Mouse (Mus musculus): ENCODE results near the gene Uggt2. TPM values are rescaled to one million over a fixed set of nuclear protein-coding genes. Genes with fewer than 3 reads are reported as not detected.
"Not testable (repeated sequence)": the region's sequence is repeated elsewhere in the genome, so short reads cannot be mapped to it uniquely, and the experiment has no call there.

Gene Uggt2
- polyA plus RNA-seq, 1 experiment: 0.57 TPM

- no peak for TF ChIP-seq POLR2A (IDR thresholded peaks at IDR 0.05; ENCODE audit: low read depth, low read length)
- peak; percentile 47; the same call in 1 of the 2 replicates for TF ChIP-seq CTCF (IDR thresholded peaks at IDR 0.05; ENCODE audit: extremely low read depth, insufficient read depth, insufficient read length, insufficient replicate concordance)
- peak in 1 of 2 experiments; percentile 48 for DNase-seq (ENCODE audit: low read depth in 1 of 2, low spot score in 2 of 2)
These were observed 95.9 kb downstream of the Uggt2 start for GRCm38 (mm10) chr14:119003320-119003719.

GRCm38 (mm10) chr14:118995226-118995925, 103.9 kb downstream of the Uggt2 start:
- H3K27me3 ChIP-seq (ENCODE audit: control insufficient read depth, insufficient read depth, low read length): no peaks in the 10 kb centered on the region
- no peak overlapping the region for H3K4me3 ChIP-seq (ENCODE audit: extremely low read depth, insufficient read depth, insufficient read length)
- TF ChIP-seq CTCF (IDR thresholded peaks at IDR 0.05; ENCODE audit: extremely low read depth, insufficient read depth, insufficient read length, insufficient replicate concordance): no peak
- TF ChIP-seq POLR2A (IDR thresholded peaks at IDR 0.05; ENCODE audit: low read depth, low read length): no peak
- no peak overlapping the region for H3K27ac ChIP-seq (ENCODE audit: insufficient read depth, low read length)
- 0 out of 2 replicates have a peak, but pooled peaks cover 2% of the 10 kb centered on the region for H3K36me3 ChIP-seq (ENCODE audit: control insufficient read depth, insufficient read depth, low read length)
- WGBS: 87% methylated on average over 9 of the region's 9 CpGs
- DNase-seq (ENCODE audit: low read depth in 1 of 2, low spot score in 2 of 2): no peak
- H3K4me1 ChIP-seq (ENCODE audit: control insufficient read depth, insufficient read depth, insufficient read length): no peaks in the 10 kb centered on the region

More at GRCm38 (mm10) chr14:119003320-119003719, 95.9 kb downstream of the Uggt2 start:
- H3K4me1 ChIP-seq (ENCODE audit: control insufficient read depth, insufficient read depth, insufficient read length): peaks cover 2% of the 10 kb centered on the region; the same call in 1 of the 2 replicates
- H3K36me3 ChIP-seq (ENCODE audit: control insufficient read depth, insufficient read depth, low read length): no peaks in the 10 kb centered on the region
- no peaks in the 10 kb centered on the region for H3K27me3 ChIP-seq (ENCODE audit: control insufficient read depth, insufficient read depth, low read length)
- H3K4me3 ChIP-seq (ENCODE audit: extremely low read depth, insufficient read depth, insufficient read length): no peak overlapping the region
- H3K27ac ChIP-seq (ENCODE audit: insufficient read depth, low read length): no peak overlapping the region

GRCm38 (mm10) chr14:118987523-118988496, 111.4 kb downstream of the Uggt2 start:
- Histone ChIP-seq H3K27me3 (ENCODE audit: control insufficient read depth, insufficient read depth, low read length) (no peaks in the 10 kb centered on the region), H3K36me3 (ENCODE audit: control insufficient read depth, insufficient read depth, low read length) (no peaks in the 10 kb centered on the region), H3K4me3 (ENCODE audit: extremely low read depth, insufficient read depth, insufficient read length) (no peak overlapping the region), H3K27ac (ENCODE audit: insufficient read depth, low read length) (no peak overlapping the region), H3K4me1 (ENCODE audit: control insufficient read depth, insufficient read depth, insufficient read length) (no peaks in the 10 kb centered on the region)
- no peak for TF ChIP-seq POLR2A (IDR thresholded peaks at IDR 0.05; ENCODE audit: low read depth, low read length)
- no peak for TF ChIP-seq CTCF (IDR thresholded peaks at IDR 0.05; ENCODE audit: extremely low read depth, insufficient read depth, insufficient read length, insufficient replicate concordance)
- DNase-seq (ENCODE audit: low read depth in 1 of 2, low spot score in 2 of 2): no peak
- WGBS: 71% methylated on average over 13 of the region's 13 CpGs

- Histone ChIP-seq H3K27ac (ENCODE audit: insufficient read depth, low read length) (no peak overlapping the region), H3K27me3 (ENCODE audit: control insufficient read depth, insufficient read depth, low read length) (no peaks in the 10 kb centered on the region), H3K36me3 (ENCODE audit: control insufficient read depth, insufficient read depth, low read length) (no peaks in the 10 kb centered on the region), H3K4me1 (ENCODE audit: control insufficient read depth, insufficient read depth, insufficient read length) (no peaks in the 10 kb centered on the region; the same call in 1 of the 2 replicates), H3K4me3 (ENCODE audit: extremely low read depth, insufficient read depth, insufficient read length) (no peak overlapping the region)
- peak in 1 of 2 experiments; percentile 55 for DNase-seq (ENCODE audit: low read depth in 1 of 2, low spot score in 2 of 2)
- TF ChIP-seq POLR2A (IDR thresholded peaks at IDR 0.05; ENCODE audit: low read depth, low read length) (no peak), CTCF (IDR thresholded peaks at IDR 0.05; ENCODE audit: extremely low read depth, insufficient read depth, insufficient read length, insufficient replicate concordance) (peak; percentile 71; the same call in 1 of the 2 replicates)
- 44% methylated on average over 16 of the region's 16 CpGs for WGBS
These were observed 112.3 kb downstream of the Uggt2 start for GRCm38 (mm10) chr14:118986653-118987522.

GRCm38 (mm10) chr14:118984161-118984560, 115.1 kb downstream of the Uggt2 start:
- TF ChIP-seq POLR2A (IDR thresholded peaks at IDR 0.05; ENCODE audit: low read depth, low read length): no peak
- no peaks in the 10 kb centered on the region for H3K27me3 ChIP-seq (ENCODE audit: control insufficient read depth, insufficient read depth, low read length)
- no peaks in the 10 kb centered on the region; the same call in 1 of the 2 replicates for H3K4me1 ChIP-seq (ENCODE audit: control insufficient read depth, insufficient read depth, insufficient read length)
- peaks cover 3% of the 10 kb centered on the region; the same call in 1 of the 2 replicates for H3K36me3 ChIP-seq (ENCODE audit: control insufficient read depth, insufficient read depth, low read length)
- no peak overlapping the region for H3K27ac ChIP-seq (ENCODE audit: insufficient read depth, low read length)
- WGBS: 91% methylated on average over 4 of the region's 4 CpGs
- no peak for DNase-seq (ENCODE audit: low read depth in 1 of 2, low spot score in 2 of 2)
- H3K4me3 ChIP-seq (ENCODE audit: extremely low read depth, insufficient read depth, insufficient read length): no peak overlapping the region

GRCm38 (mm10) chr14:118983396-118983795, 115.8 kb downstream of the Uggt2 start:
- peak overlapping the region; percentile 34; the same call in 1 of the 2 replicates for H3K27ac ChIP-seq (ENCODE audit: insufficient read depth, low read length)
- H3K36me3 ChIP-seq (ENCODE audit: control insufficient read depth, insufficient read depth, low read length): peaks cover 6% of the 10 kb centered on the region
- no peak for DNase-seq (ENCODE audit: low read depth in 1 of 2, low spot score in 2 of 2)
- no peak for TF ChIP-seq CTCF (IDR thresholded peaks at IDR 0.05; ENCODE audit: extremely low read depth, insufficient read depth, insufficient read length, insufficient replicate concordance)
- H3K4me1 ChIP-seq (ENCODE audit: control insufficient read depth, insufficient read depth, insufficient read length): no peaks in the 10 kb centered on the region; the same call in 1 of the 2 replicates
- H3K27me3 ChIP-seq (ENCODE audit: control insufficient read depth, insufficient read depth, low read length): no peaks in the 10 kb centered on the region
- no peak overlapping the region for H3K4me3 ChIP-seq (ENCODE audit: extremely low read depth, insufficient read depth, insufficient read length)

- peak overlapping the region; percentile 34 for H3K27ac ChIP-seq (ENCODE audit: insufficient read depth, low read length)
- peak in 1 of 2 experiments; percentile 53 for DNase-seq (ENCODE audit: low read depth in 1 of 2, low spot score in 2 of 2)
These were observed 116.7 kb downstream of the Uggt2 start for GRCm38 (mm10) chr14:118982429-118983045.

GRCm38 (mm10) chr14:118981711-118982428, 117.4 kb downstream of the Uggt2 start:
- H3K27ac ChIP-seq (ENCODE audit: insufficient read depth, low read length): peak overlapping the region; percentile 50; the same call in 1 of the 2 replicates
- H3K4me1 ChIP-seq (ENCODE audit: control insufficient read depth, insufficient read depth, insufficient read length); DNase-seq (ENCODE audit: low read depth in 1 of 2, low spot score in 2 of 2); H3K27me3 ChIP-seq (ENCODE audit: control insufficient read depth, insufficient read depth, low read length); H3K4me3 ChIP-seq (ENCODE audit: extremely low read depth, insufficient read depth, insufficient read length): not testable (repeated sequence)
- peaks cover 16% of the 10 kb centered on the region for H3K36me3 ChIP-seq (ENCODE audit: control insufficient read depth, insufficient read depth, low read length)
- WGBS: 27% methylated on average over 6 of the region's 6 CpGs

More at GRCm38 (mm10) chr14:118982429-118983045, 116.7 kb downstream of the Uggt2 start:
- peaks cover 13% of the 10 kb centered on the region for H3K36me3 ChIP-seq (ENCODE audit: control insufficient read depth, insufficient read depth, low read length)
- not testable (repeated sequence) for H3K4me3 ChIP-seq (ENCODE audit: extremely low read depth, insufficient read depth, insufficient read length); H3K4me1 ChIP-seq (ENCODE audit: control insufficient read depth, insufficient read depth, insufficient read length); H3K27me3 ChIP-seq (ENCODE audit: control insufficient read depth, insufficient read depth, low read length)
- 23% methylated on average over 8 of the region's 11 CpGs for WGBS
